Mouse (Mus musculus): ENCODE measurements around the gene Batf. TPM values are rescaled to one million over a fixed set of nuclear protein-coding genes. Genes with fewer than 3 reads are reported as not detected.

Gene Batf
- total RNA-seq, 2 experiments from 2014 or later = 0.29 to 0.40 TPM

- DNase-seq = no peak
- intact Hi-C loops (cut with DNase I; ENCODE audit: low total_unique reads) = no loop called here
Observed at GRCm38 (mm10) chr12:85710695-85711094, 24.2 kb downstream of the Batf start.

GRCm38 (mm10) chr12:85712587-85712986 lies 26.1 kb downstream of the Batf start:
- intact Hi-C loops (cut with DNase I; ENCODE audit: low total_unique reads) = no loop called here
- no peak for DNase-seq

DNA sequence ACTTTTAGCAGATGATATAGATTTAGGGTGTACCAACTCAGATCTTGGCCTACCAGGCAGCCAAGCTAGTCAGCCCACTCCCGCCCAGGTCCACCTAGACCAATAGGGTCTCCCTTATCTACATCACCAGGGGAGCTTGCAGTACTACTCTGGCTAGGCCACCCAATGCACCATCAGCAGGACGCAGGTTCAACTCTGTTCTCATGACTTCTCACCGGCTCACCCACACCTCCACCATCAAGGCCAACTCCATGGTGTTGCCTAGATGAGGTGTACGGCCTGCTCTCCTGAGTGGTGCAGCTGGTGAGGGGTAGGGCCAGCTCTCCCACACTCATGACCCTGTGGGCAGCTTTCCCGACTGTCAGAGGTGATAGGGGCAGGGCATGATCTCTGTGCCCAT lies 27.7 kb downstream of the Batf start:
- DNase-seq = no peak
- intact Hi-C loops (cut with DNase I; ENCODE audit: low total_unique reads) = no loop called here

DNA sequence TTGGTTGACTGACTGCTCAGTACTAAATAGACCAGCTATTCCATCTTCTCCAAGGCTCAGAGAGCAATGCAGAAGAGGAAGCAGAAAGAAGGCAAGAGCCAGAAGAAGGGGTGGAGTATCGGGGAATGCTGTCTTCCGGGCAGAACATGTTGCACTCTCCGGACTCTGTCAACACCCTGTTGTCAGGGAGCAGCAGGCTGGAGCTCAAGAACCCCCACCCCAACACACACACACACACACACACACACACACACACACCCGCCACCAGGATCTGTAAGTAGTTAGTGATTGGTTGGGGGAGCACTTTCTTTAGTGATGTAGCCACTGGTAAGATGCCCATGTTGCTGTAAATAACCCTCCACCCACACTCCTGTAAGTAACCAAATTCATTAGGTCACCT lies 38.8 kb downstream of the Batf start:
- intact Hi-C loops (cut with DNase I; ENCODE audit: low total_unique reads) = no loop called here
- no peak for DNase-seq

- intact Hi-C loops (cut with DNase I; ENCODE audit: low total_unique reads) = no loop called here
- DNase-seq = no peak
Observed at GRCm38 (mm10) chr12:85726729-85727397, 40.4 kb downstream of the Batf start.

DNA sequence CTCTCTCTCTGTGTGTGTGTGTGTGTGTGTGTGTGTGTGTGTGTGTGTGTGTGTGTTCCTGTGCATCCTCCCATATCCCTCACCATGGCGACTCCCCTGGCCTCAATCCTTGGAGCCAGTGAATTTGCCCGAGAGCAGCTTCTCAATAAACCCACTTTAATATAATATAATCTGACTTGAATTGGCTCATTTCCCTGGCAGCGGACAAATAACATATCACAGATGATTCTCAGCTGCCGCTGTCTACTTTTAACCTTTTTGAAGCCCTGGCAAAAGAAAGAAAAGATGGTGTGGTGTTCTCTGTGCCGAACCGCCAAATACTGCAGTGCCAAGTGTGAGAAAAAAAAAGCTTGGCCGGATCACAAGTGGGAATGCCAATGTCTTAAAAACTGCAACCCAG lies 41.7 kb downstream of the Batf start:
- intact Hi-C loops (cut with DNase I; ENCODE audit: low total_unique reads) = no loop called here
- no peak for DNase-seq

DNA sequence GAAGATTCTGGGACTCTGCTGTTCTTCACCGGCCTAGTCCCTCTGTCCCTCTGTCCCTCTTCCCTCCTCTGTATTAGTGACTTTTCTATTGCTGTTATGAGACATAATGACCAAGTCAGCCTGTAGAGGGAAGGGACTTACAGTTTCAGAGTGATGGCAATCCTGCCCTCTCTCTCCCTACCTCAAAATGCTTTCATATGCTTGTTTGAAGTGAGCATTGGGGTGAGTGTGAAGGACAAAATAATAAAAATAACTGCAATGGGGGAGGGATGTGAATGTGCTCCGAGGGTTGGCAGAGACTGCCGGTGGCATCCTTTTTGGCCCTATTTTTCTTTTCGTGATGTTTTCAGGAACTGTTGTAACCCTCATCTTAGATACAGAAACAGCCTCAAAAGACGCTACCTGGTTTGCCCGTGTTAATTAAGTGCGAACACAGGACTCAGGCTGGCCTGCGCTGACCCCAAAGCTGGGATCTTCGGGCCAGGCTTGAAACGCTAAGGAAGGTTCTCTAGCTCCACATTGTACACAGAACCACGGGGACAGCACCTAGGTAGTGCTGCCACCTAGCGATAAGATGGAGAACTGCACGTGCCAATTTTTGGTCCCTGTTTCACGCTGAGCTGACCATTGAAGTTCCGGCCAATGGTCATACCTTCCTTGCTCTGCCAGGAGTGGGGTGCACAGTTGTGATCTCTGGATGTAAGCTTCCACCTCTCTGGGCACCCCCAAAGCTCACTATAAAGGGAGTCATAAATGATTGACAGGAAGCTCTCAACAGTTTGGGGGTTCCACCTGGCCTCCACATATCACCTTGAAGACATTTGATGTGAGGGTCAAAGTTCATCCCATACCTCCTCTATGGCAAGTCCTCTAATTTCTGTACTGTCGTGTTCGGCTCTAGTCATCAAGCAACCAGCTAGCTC lies 42.8 kb downstream of the Batf start:
- peak; percentile 59 for DNase-seq
- intact Hi-C loops (cut with DNase I; ENCODE audit: low total_unique reads) = no loop called here

GRCm38 (mm10) chr12:85729945-85730290 lies 43.4 kb downstream of the Batf start:
- intact Hi-C loops (cut with DNase I; ENCODE audit: low total_unique reads) = loop anchor here (2.0 kb wide), 1 partner anchor 43 kb away; the partner anchor contains the start of gene Batf
- DNase-seq = no peak

DNA sequence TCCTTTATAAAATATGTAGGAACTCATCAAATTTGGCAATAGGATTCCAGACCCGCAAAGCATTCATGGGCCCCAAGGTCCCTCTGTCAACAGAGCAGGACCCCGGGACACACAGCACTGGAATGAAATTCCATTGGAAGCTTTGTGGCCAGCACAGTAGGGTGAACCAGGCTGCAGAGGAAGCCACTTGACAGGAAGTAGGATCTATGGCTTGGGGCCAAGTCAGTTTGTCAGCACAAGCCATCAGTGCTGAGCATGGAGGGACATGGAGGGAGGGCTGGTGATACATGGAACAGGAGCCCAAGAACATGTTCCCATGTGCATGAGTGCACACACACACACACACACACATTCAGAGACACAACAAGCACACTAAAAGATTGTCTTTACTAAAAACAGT lies 49.7 kb downstream of the Batf start:
- intact Hi-C loops (cut with DNase I; ENCODE audit: low total_unique reads) = no loop called here
- DNase-seq = peak; percentile 17

GRCm38 (mm10) chr12:85736960-85737359 lies 50.5 kb downstream of the Batf start:
- intact Hi-C loops (cut with DNase I; ENCODE audit: low total_unique reads) = no loop called here
- no peak for DNase-seq

DNA sequence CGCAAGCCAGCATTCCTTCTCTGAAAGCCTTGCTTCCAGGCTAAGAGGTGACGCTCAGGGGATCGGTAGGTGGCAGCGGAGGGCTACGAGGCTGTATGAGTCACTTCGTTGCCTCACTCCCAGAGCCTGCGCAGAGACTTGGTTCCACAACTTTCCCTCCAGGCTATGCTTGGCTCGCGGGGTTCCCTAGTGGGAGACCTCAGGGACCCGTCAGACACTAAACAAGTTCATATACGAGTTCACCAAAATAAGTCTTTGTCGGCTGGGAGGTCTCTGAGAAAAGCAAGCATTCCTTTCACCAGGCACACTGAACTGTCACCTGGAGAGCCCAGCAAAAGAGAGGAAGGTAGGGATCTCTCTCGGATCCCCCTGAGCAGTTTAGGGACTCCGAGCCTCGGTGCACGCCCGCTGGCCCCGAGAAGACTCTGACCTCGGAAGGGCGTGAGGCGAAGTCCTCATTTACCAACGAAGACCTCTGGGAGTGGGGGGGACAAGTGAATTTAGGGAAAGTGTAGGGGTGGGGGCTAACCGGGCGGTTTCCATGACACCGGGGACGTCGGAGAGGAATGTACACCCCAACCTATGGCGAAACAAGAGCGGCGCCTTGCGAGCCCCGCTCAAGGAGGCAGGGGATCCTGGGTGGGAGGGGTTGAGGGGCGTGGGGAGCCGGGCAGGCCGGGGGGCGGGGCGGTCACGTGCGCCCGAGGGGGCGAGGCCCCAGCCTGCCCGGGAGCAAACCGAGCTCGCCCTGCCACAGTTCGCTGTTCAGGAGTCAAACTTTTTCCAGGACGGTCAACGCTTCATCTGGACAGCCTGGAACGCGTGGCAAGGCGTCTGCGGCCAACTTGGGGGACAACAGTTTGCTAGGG lies 59.6 kb downstream of the Batf start, which contains the start of gene Flvcr2:
TSS of gene Flvcr2 (plus strand) at position 713 of the 869 bp plus-strand sequence.
- intact Hi-C loops (cut with DNase I; ENCODE audit: low total_unique reads) = loop anchor here (2.0 kb wide), 1 partner anchor 71 kb away; no protein-coding TSS in a partner anchor
- DNase-seq = peak; percentile 84

- intact Hi-C loops (cut with DNase I; ENCODE audit: low total_unique reads) = loop anchor here (2.0 kb wide), 1 partner anchor 70 kb away; no protein-coding TSS in a partner anchor
- DNase-seq = peak; percentile 9
Observed at GRCm38 (mm10) chr12:85746696-85747219, 60.3 kb downstream of the Batf start.

DNA sequence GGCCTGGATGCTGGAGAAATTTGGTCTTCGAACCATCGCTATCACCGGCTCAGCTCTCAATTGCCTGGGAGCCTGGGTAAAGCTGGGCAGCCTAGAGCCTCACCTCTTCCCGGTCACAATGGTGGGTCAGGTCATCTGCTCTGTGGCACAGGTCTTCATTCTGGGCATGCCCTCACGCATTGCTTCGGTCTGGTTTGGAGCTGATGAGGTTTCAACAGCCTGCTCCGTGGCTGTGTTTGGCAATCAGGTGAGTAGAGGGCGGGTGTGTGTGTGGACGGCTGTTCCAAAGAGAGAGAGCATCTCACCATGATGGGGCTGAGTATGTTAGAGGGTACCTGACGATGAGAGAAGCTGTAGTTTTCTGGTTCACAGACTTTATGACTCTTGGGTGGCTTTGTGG lies 60.9 kb downstream of the Batf start:
- no peak for DNase-seq
- intact Hi-C loops (cut with DNase I; ENCODE audit: low total_unique reads) = loop anchor here (2.0 kb wide), 1 partner anchor 69 kb away; no protein-coding TSS in a partner anchor

- intact Hi-C loops (cut with DNase I; ENCODE audit: low total_unique reads) = no loop called here
- DNase-seq = no peak
Observed at GRCm38 (mm10) chr12:85749861-85750260, 63.4 kb downstream of the Batf start.

DNA sequence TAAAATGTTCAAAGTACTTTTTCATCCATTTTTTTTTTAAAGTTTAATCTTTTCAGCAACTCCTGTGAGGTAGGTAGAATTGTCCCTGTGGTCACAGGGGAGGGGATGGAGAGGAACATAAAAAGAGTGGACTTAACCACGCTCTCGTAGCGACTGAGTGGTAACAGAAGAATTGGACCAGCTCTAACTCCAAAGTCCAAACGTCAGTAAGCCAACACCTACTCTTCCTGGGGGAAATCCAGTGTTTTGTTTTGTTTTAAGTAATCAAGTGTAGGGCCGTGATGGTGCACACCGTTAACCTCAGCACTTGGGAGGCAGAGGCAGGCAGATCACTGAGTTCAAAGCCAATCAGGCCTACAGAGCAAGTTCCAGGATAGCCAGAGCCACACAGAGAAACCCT lies 65.6 kb downstream of the Batf start:
- no peak for DNase-seq
- intact Hi-C loops (cut with DNase I; ENCODE audit: low total_unique reads) = no loop called here

DNA sequence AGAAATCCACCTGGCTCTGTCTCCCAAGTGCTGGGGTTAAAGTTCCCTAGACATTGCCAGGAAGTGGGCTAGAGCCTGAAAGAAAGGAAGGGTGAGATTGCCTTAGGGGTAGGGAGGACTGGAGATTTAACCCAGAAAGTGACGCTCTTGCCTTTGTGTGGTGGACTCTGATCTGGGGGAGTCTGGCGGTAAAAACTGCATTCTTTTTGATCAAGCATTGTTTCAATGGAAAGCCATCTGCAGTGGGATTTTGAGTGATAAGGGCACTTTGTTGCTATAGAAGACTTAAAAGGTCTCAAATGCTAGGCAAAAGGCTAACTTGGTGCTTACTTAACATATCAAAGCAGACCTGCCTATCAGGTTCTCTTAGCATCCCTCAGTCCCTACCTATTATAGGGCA lies 66.8 kb downstream of the Batf start:
- no peak for DNase-seq
- intact Hi-C loops (cut with DNase I; ENCODE audit: low total_unique reads) = no loop called here

DNA sequence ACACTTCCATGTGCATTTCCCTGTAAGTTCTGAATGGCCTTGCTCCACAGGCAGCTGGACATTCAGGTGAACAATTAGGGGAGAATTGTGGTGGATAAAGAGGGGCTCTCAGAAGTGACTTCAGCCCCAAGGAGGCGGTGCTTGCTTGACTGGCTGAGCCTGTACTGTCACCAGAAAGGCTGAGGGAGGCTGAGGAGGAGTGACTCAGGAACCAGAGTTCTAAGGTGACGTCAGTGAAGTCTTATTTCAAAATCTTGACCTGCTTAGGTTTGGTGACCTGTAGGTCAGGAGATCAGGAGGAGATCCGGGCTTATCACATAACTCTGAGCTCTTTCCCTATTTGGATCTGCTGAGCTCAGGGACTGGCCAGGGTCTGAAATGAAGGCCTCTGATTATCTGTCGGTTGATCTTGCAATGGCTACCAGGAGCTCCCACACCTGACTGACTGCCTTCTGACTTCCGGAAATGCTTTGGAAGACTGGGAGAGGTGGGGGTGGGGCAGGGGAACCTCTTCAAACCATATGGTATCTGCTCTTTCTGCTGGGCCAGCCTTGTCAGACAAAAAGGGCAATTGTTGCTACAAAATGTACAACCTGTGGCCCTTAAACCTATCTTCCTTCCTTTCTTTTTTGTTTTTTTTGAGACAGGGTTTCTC lies 68.3 kb downstream of the Batf start:
- DNase-seq = no peak
- intact Hi-C loops (cut with DNase I; ENCODE audit: low total_unique reads) = no loop called here

- intact Hi-C loops (cut with DNase I; ENCODE audit: low total_unique reads) = no loop called here
- DNase-seq = no peak
Observed at GRCm38 (mm10) chr12:85756455-85756854, 70.0 kb downstream of the Batf start.

DNA sequence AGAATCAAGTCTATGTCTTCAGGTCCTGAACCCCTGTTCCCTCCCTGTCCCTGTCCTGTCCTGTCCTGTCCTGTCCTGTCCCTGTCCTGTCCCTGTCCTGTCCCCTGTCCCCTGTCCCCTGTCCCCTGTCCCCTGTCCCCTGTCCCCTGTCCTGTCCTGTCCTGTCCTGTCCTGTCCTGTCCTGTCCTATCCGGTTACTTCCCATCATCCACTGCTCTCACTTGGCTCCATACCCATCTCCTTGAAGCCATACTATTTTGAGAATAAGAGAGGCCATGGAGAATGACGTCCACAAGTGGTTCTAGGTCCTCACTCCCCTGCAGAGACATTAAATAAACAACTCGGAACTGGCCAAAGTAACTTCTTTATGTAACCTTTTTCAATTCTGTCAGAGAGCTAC lies 70.6 kb downstream of the Batf start:
- intact Hi-C loops (cut with DNase I; ENCODE audit: low total_unique reads) = no loop called here
- DNase-seq = no peak

Measured in gastrocnemius, postnatal 14 days (tissue).